Mouse (Mus musculus) kidney, adult 18-20 months (tissue): Measurements from ENCODE around the gene Vmn1r174.
"Not testable (repeated sequence)": the region's sequence is repeated elsewhere in the genome, so short reads cannot be mapped to it uniquely, and the experiment has no call there.

Experiments used
- DNase-seq: peaks from one replicate; pipeline ENCODE4 v3.0.0; 2021

The Vmn1r174 gene

GRCm38 (mm10) chr7:23751970-23752369 lies at the start of gene Vmn1r174:
Gene Vmn1r174, plus strand, starts transcription at chr7:23752270.
- not testable (repeated sequence) for DNase-seq

DNA sequence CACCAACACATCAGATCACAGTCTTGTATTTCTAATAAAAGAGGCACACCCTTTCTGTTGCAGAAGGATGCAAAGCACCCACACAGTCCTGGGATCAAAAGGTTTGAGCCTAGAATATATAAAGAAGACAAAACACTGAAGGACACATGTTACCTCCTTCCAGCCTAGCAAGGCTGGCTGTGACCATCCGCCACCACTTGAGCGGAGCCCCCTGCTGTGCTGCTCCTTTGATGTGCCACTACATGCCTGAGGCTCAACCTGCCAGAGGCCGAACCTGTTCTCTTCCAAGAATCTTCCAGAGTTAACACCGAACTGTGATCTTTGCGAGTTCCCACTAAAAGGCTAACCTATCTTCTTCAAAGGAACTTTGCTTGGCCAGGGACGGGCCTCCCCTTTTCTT lies 32.5 kb downstream of the Vmn1r174 start:
- DNase-seq, result no peak

DNA sequence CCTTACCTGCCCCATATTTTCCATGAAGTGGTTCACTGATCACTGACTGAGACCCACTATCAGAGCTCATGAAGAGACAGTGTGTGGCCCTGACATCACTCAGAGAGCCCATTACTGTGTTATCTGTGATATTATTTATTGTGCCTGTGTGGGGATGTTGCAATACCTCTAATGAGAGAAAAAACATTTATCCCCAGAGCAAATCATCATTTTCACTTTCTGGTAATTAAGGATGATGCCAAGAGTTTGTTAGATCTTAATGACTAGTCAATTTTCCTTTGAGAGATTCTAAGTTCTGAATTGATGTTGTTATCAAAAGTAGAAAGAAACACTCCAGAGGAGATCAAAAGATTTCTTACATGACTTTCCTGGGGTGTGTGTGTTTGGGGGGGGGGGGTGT lies 58.5 kb downstream of the Vmn1r174 start, which contains the start of gene Vmn1r175:
Gene Vmn1r175 (minus strand): TSS at position 101 of the 400 bp plus-strand sequence.
- DNase-seq, result not testable (repeated sequence)
